Mouse (Mus musculus) layer of hippocampus, postnatal 25 days (tissue): ENCODE measurements at regions not wholly inside any gene's neighbourhood (a gene's known extent, or its start where the extent isn't known, plus 50 kb on each side); places are given as distances from the start of the nearest gene placed in this dataset.
A peak's percentile ranks its signal among the peaks of the same experiment; 100 is the strongest.

Experiments used
- DNase-seq, 2 experiments: peaks; one replicate each; pipeline ENCODE4 v3.0.0; 2022; ENCODE audit warnings: mixed read lengths in 2 of 2, low spot score in 1 of 2; ENCODE audit errors: extremely low spot score in 1 of 2

DNA sequence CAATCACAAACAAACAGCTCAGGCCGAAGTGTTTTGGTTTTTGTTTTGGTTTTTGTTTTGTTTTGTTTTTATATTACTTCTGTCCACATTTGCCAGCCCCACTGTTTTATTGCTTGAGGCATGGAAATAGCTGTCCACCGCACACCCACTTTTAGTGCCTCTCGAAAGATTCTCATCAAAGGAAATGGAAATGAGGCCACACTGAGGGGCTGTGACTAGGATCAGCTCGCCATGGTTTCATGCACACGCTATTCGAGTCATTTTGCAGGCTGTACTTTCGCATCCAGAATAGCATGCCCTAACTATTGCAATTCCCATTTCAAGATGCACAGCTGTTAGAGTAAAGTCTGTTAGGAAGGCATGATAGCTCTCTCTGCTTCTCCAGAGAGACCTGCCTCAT lies 1543.4 kb upstream of the Tenm3 start:
- no peak for DNase-seq

DNA sequence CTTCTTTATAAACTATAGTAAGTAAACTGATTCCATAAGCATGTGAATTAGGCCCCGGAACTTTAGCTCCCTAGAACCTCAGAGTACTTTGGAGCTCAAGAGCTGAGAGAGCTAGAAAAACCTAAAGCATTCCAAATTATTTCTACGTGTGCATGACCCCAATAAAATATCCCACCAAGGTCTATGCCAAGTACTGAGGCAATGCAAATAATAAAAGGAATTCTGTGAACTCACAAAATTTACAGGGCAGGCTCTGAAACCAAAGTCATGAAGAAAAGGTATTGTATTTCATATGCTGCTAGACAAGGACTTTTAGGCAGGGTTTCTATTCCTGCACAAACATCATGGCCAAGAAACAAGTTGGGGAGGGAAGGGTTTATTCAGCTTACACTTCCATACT lies 1539.9 kb upstream of the Tenm3 start:
- no peak for DNase-seq

DNA sequence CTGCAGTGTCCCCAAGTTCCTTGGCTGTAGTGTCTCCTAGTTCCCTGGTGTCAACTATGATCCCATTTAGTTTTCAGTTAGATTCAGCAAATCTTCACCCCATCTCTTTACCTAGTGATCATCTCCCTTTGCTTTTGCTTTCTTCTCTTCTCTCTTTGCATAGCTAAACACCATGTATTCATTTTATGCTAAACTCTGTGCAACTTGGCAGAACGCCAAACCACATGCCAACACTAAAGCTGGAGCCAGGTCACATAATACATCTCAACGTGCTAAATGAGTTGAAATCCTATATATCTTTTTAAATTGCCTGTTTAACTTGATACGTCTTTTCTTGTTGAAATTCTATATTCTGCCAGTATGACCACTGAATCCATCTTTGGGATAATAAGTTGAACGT lies 1536.0 kb upstream of the Tenm3 start:
- DNase-seq: no peak

DNA sequence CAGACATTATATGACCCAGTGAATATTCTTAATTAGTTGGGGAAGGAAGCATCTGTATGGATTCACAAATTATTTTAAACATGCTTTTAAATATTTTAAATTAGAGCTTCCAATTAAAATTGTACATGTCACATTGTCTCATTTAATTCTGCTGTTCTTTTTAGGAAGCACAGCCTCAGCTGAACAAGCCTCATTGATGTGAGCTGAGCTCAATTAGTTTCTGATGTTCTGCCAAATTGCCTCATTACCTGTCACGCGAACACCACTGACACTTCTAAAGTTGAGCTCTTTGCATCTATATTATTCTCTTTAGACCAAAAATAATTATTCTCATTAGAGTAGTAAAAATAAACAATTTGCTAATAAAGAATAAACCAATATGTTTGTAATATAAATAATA lies 1530.0 kb upstream of the Tenm3 start:
- no peak for DNase-seq

DNA sequence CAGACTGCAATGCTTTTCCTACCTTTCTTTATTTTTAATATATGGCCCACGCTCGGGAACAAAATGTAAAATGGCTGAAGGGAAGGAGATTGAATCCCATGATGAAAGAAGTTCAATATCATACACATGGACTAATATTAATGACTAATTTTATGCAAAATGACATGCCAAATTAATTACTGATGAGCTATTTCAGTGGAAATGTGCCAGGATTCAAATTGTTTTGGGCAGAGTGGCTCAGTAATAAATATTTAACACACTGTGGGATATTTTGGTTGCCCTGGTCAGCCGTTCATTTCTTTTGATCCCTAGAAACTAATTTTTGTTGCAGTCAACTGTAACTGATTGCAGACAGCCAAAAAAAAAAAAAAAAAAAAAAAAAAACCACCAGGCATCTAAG lies 1482.7 kb upstream of the Tenm3 start:
- DNase-seq: no peak

DNA sequence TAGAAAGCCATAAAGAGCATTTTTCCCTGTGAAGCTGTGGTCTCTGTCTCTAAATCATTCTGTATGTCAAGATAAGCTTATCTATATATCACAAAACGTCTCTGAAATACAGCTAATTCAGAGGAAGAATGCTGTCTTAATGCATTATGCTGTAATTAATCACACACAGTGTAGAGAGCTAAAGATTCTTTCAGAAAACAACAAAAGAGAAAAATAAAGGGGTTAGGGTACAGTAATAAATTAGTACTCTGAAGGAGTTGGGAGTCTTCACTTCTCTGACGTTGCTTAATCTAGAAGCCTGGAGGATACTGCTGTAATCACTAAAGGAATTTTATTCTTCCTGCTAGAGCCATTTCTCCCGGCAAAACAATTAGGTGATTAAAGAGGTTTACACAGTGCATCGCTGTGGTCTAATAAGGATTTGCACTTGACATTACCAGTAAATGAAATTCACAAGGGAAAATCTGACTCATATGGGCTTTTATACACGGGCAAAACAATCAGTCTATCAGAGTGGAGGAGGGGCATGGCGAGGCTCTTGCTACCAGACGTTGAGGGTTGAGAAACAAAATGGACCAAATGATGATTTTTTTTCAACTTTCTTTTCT lies 1477.7 kb upstream of the Tenm3 start:
- DNase-seq: no peak

DNA sequence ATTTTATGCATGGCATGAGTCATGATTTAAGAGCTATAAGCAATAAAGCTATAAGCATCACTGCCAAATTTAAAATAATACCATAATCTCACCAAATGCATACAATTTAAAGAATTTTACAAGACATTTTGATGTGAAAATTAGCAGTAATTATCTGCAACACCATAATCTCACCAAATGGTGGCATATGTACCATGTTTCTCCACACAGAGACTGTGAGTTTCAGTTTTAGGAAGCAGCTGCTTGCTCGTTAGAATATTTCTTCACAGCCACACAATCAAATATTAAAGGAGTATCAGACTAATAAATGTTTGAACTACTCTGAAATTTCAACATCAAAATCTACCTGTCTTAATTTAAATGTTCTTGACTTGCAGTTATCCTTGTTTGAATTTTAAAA lies 1472.9 kb upstream of the Tenm3 start:
- no peak for DNase-seq

DNA sequence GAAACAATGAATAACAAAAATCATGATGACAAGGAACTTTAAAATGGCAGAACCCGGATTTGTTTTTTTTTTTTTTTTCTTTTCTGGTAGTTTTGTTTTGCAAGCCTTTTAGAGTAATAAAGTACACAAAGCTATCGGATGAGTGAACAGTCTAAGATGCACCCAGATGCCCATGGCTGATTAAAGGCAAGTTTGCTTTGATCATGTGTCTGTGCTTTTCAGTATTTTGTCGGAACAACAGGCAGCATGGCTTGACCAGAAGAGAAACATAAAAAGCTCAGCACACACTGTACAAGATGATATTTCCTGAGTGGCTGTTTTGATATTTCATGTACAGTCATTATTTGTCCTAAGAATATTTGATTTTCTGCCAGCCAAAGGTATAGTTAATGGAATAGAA lies 1466.6 kb upstream of the Tenm3 start:
- DNase-seq: no peak

DNA sequence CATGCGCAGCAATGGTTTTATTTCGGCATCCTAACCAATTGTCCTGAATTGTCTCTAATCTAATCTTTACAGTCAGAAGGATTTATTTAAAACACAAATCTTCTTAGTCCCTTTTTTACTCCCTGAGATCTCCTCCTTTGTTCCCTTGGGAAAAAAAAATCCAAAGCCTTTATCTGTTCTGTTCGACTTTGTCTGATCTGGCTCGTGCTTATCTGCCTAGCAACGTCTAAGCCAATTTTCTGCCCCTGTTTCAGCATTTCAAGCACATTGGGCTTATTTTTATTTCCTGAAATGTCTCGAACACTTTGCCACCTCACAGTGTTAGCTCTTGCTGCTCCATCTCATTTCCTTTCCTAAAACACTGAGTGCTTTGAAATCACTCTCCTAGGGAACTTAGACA lies 1456.6 kb upstream of the Tenm3 start:
- no peak for DNase-seq

DNA sequence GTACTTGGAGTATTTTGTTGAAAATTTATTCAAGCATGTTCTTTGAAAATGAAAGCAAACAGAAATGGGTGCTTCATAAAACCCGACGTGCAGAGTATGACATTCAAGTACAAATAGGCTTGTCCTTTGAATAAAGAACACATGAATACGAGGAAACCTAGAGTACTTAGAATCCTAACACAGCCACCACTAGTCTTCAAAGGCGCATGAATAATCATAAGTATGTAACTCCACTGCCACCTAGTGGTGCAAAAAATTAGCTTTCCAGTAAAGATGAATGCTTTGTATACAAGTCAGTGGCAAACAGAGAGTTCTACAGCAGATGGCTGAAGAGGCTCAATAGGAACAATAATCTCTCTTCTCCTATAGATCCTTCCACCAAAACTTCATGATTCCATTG lies 1449.8 kb upstream of the Tenm3 start:
- DNase-seq: peak in 1 of 2 experiments; percentile 67

DNA sequence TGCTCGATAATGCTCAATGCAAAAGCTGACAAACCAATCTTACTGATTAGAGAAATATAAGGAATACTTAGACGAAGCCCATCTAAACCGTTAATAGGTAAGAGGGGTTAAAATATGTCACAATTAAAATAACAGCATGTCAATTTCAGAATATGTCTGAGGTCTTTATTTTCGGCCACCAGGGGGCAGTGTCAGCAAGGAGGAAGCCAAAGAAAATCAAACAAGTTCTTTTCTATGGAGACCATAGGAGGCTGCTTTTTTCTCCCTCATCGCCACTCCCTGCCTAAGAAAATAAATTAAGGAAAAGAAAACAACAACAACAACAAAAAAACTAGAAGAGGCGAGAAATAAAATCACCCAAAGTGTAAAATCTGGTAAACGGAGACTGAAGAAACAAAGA lies 1448.4 kb upstream of the Tenm3 start:
- peak; percentile 41 to 80 for DNase-seq

DNA sequence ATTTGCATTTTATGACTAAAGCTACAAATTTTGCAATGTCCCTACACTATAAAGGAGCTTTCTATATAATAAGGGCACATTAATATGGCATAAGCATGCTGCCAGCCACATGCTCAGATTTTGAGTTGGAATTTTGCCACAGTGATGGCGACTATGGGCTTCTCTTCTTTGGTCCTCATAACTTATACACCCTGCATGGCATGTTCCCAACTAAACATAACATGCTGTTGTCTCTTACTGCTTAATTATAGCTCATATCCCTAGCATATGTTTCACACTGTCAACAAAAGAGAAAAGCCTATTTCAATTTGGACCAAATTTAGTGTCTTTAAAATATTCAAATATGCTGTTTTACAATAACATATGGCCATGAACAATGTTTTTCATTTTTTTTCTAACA lies 1432.6 kb upstream of the Tenm3 start:
- no peak for DNase-seq

DNA sequence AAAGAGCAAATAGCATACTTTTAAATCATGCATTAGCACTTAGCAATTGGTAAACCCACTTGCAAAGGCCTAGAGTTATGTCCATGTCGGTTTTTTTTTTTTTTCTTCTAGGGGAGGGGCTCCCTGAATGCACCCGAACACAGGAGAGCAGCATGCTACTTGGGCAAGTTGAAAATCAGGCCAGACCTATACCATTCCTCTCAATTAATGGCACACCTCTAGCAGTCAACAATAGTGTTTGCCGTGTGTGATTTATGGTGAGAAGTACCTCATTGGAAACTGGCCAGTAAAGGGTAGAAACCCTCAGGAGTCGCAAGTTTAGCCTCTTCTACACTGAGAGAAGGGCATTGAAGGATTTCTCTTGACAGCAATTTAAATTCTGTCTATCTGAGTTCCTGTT lies 1421.0 kb upstream of the Tenm3 start:
- DNase-seq: no peak
